Mouse (Mus musculus) midbrain, embryonic 11.5 days (tissue): Measurements from ENCODE around the gene Gm17364. TPM values are rescaled to one million over a fixed set of nuclear protein-coding genes. Genes with fewer than 3 reads are reported as not detected.

Experiments used
- ATAC-seq: fragments of 200-750 bp; cut with Nextera tagmentation; 2 replicates; pipeline ENCODE4 v1.8.0; 2017; ENCODE audit warnings: moderate TSS enrichment, moderate library complexity; ENCODE audit not compliant: low FRiP score
- DNase-seq: peaks from one replicate; pipeline ENCODE4 v3.0.0; 2015; ENCODE audit warnings: low spot score; ENCODE audit errors: missing footprints
- H3K27ac ChIP-seq: fragments of 300-500 bp; sonication (generic); 2 replicates; pipeline ENCODE4 v1.5.1; 2014; ENCODE audit warnings: low read depth, low read length
- H3K27me3 ChIP-seq: fragments of 300-500 bp; sonication (generic); 2 replicates; pipeline ENCODE4 v1.6.1; 2014; ENCODE audit warnings: mild to moderate bottlenecking, low read length, moderate library complexity, mixed read lengths; ENCODE audit not compliant: control insufficient read depth, insufficient read depth
- H3K36me3 ChIP-seq: fragments of 300-500 bp; sonication (generic); 2 replicates; pipeline ENCODE4 v1.6.1; 2014; ENCODE audit warnings: mild to moderate bottlenecking, low read length, moderate library complexity, mixed read lengths; ENCODE audit not compliant: control insufficient read depth, insufficient read depth
- H3K4me1 ChIP-seq: fragments of 300-500 bp; sonication (generic); 2 replicates; pipeline ENCODE4 v1.6.1; 2014; ENCODE audit warnings: low read length; ENCODE audit not compliant: control insufficient read depth, insufficient read depth
- H3K4me2 ChIP-seq: fragments of 300-500 bp; sonication (generic); 2 replicates; pipeline ENCODE4 v1.6.1; 2014; ENCODE audit warnings: mild to moderate bottlenecking, moderate library complexity
- H3K4me3 ChIP-seq: fragments of 300-500 bp; sonication (generic); 2 replicates; pipeline ENCODE4 v1.5.1; 2014; ENCODE audit warnings: low read depth, low read length
- H3K9ac ChIP-seq: fragments of 300-500 bp; sonication (generic); 2 replicates; pipeline ENCODE4 v1.6.1; 2014; ENCODE audit warnings: low read length
- H3K9me3 ChIP-seq: fragments of 300-500 bp; sonication (generic); 2 replicates; pipeline ENCODE4 v1.6.1; 2016; ENCODE audit warnings: low read length; ENCODE audit not compliant: control insufficient read depth
- WGBS: fragments of 180-500 bp; shearing (Covaris S2); extraction: QIAGEN DNeasy Blood & Tissue Kit; methylation state at CpG from one replicate; pipeline ENCODE4 v1.1.7; 2014; 5-methylcytosine and 5-hydroxymethylcytosine counted together
- polyA plus RNA-seq: library from polyadenylated mRNA; unstranded; fragments of >200 nt; fragmentation: Nextera tagmentation; extraction: Ambion mirVana; gene quantifications from 2 replicates; pipeline ENCODE4 v1.2.1, GENCODE M21; 2014

The Gm17364 gene
- polyA plus RNA-seq, 1 experiment from 2014 or later, result not detected

DNA sequence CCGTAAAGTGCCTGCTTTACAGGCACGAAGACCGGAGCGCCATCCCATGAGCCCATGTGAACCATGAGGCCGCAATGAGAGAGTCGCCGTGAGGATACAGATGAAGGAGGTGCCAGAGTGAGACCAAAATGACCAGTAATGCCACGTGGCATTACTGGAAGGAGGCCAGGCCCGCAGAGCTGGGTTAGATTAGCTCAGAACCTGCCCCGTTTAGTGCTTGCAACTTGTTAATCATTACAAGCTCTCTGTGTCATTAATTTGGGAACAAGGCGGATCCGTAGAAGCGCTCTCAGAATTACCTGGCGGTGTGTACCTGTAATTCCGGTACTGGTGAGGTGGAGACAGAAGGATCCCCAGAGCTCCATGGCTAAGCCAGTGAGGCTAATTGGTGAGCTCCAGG lies 41.6 kb downstream of the Gm17364 start:
- Histone ChIP-seq H3K4me3 (no peak overlapping the region), H3K27ac (no peak overlapping the region), H3K9me3 (no peaks in the 10 kb centered on the region), H3K36me3 (no peaks in the 10 kb centered on the region), H3K27me3 (no peaks in the 10 kb centered on the region), H3K4me1 (no peaks in the 10 kb centered on the region), H3K4me2 (no peak overlapping the region), H3K9ac (no peak overlapping the region)
- WGBS, result 96% methylated on average over 15 of the region's 15 CpGs
- DNase-seq (no peak), ATAC-seq (no peak)

GRCm38 (mm10) chr13:41231389-41231983 lies 42.3 kb downstream of the Gm17364 start:
- no peaks in the 10 kb centered on the region for H3K4me1 ChIP-seq
- no peak overlapping the region for H3K4me2 ChIP-seq
- H3K36me3 ChIP-seq, result no peaks in the 10 kb centered on the region
- H3K4me3 ChIP-seq, result no peak overlapping the region
- H3K9ac ChIP-seq, result no peak overlapping the region
- H3K27me3 ChIP-seq, result no peaks in the 10 kb centered on the region
- DNase-seq (no peak), ATAC-seq (no peak)
- no peak overlapping the region for H3K27ac ChIP-seq
- no peaks in the 10 kb centered on the region for H3K9me3 ChIP-seq
- 90% methylated on average over 12 of the region's 12 CpGs for WGBS

GRCm38 (mm10) chr13:41230256-41230655 lies 43.5 kb downstream of the Gm17364 start:
- H3K27ac ChIP-seq, result no peak overlapping the region
- no peaks in the 10 kb centered on the region for H3K9me3 ChIP-seq
- WGBS, result 85% methylated on average over 5 of the region's 5 CpGs
- H3K9ac ChIP-seq, result no peak overlapping the region
- H3K27me3 ChIP-seq, result no peaks in the 10 kb centered on the region
- ATAC-seq (no peak), DNase-seq (no peak)
- H3K4me2 ChIP-seq, result no peak overlapping the region
- no peaks in the 10 kb centered on the region for H3K4me1 ChIP-seq
- no peak overlapping the region for H3K4me3 ChIP-seq
- no peaks in the 10 kb centered on the region for H3K36me3 ChIP-seq

DNA sequence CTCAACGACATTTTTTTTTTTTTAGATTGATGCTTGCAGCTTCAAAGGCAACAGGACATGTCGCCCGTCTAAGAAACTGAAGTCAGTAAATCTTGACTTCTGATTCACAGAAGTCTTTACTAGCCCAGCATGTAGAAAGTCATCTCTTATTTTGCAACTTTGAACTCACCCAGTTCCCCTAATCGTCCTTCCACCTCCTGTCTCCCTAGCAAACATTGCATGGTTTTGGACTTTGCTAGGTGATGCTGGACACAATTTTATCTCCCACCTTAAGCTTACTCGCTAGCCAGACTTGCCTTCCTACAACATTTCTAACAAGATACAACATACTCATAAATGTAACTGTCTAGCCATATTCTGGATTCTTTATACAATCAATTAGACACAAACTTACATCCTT lies 45.7 kb downstream of the Gm17364 start:
- no peaks in the 10 kb centered on the region for H3K4me1 ChIP-seq
- DNase-seq (no peak), ATAC-seq (no peak)
- H3K36me3 ChIP-seq, result no peaks in the 10 kb centered on the region
- no peaks in the 10 kb centered on the region for H3K27me3 ChIP-seq
- H3K4me3 ChIP-seq, result no peak overlapping the region
- H3K9ac ChIP-seq, result no peak overlapping the region
- H3K9me3 ChIP-seq, result no peaks in the 10 kb centered on the region; the same call in 1 of the 2 replicates
- 92% methylated on average over 5 of the region's 5 CpGs for WGBS
- H3K4me2 ChIP-seq, result no peak overlapping the region
- H3K27ac ChIP-seq, result no peak overlapping the region

DNA sequence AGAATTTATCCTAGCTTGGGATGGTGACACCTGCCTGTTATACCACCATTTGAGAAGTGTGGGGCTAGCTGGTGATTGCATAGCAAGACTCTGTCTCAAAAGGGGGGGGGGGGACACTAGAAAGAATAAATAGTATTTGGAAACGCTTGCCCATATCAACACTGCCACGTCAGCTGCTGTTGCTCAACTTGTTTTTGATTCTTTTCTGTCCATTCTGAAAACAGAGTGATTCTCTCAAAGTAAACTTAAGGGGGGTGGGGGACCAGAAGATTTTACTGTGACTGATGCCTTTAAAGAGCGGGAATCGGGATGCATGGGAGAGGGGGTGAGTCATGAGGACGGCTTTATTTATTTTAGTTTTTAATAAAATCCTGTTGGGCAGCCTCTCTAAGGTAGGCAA lies 47.3 kb downstream of the Gm17364 start:
- H3K4me3 ChIP-seq, result no peak overlapping the region
- no peak for DNase-seq
- H3K4me2 ChIP-seq, result no peak overlapping the region
- 92% methylated on average over 5 of the region's 5 CpGs for WGBS
- H3K4me1 ChIP-seq, result no peaks in the 10 kb centered on the region
- no peaks in the 10 kb centered on the region; the same call in none of the 2 replicates for H3K9me3 ChIP-seq
- no peaks in the 10 kb centered on the region for H3K27me3 ChIP-seq
- no peak for ATAC-seq
- no peak overlapping the region for H3K27ac ChIP-seq
- H3K9ac ChIP-seq, result no peak overlapping the region
- H3K36me3 ChIP-seq, result no peaks in the 10 kb centered on the region

Other genes with a start within 250 kb of the Gm17364 start
- 0.61 TPM in 2 replicates for gene Mak, start 194.3 kb downstream of the Gm17364 start, polyA plus RNA-seq
- not detected in 2 replicates for gene Gcm2, start 162.9 kb downstream of the Gm17364 start, polyA plus RNA-seq
- gene Sycp2l, start 159.7 kb downstream of the Gm17364 start, polyA plus RNA-seq, result not detected in 2 replicates
- 48.3 and 56.3 TPM in 2 replicates for gene Elovl2, start 53.6 kb downstream of the Gm17364 start, polyA plus RNA-seq
- 13.2 and 13.7 TPM in 2 replicates for gene Smim13, start 24.1 kb downstream of the Gm17364 start, polyA plus RNA-seq
- 18.5 and 18.7 TPM in 2 replicates for gene Nedd9, start 213.4 kb upstream of the Gm17364 start, polyA plus RNA-seq